Mouse (Mus musculus) layer of hippocampus, adult 8-10 months (tissue): ENCODE data around the gene Nrde2. TPM values are rescaled to one million over a fixed set of nuclear protein-coding genes. Genes with fewer than 3 reads are reported as not detected.
A peak's percentile ranks its signal among the peaks of the same experiment; 100 is the strongest.

Source experiments
- DNase-seq, 2 experiments: peaks; one replicate each; pipeline ENCODE4 v3.0.0; 2022; ENCODE audit warnings: low spot score in 2 of 2
- total RNA-seq, 4 experiments: library from RNA; stranded (reverse); gene quantifications; 2 replicates each; pipeline ENCODE4 v1.2.4; 2022

The Nrde2 gene
- total RNA-seq, 4 experiments from 2014 or later, result 16.5 to 21.9 (median 18.1) TPM

DNA sequence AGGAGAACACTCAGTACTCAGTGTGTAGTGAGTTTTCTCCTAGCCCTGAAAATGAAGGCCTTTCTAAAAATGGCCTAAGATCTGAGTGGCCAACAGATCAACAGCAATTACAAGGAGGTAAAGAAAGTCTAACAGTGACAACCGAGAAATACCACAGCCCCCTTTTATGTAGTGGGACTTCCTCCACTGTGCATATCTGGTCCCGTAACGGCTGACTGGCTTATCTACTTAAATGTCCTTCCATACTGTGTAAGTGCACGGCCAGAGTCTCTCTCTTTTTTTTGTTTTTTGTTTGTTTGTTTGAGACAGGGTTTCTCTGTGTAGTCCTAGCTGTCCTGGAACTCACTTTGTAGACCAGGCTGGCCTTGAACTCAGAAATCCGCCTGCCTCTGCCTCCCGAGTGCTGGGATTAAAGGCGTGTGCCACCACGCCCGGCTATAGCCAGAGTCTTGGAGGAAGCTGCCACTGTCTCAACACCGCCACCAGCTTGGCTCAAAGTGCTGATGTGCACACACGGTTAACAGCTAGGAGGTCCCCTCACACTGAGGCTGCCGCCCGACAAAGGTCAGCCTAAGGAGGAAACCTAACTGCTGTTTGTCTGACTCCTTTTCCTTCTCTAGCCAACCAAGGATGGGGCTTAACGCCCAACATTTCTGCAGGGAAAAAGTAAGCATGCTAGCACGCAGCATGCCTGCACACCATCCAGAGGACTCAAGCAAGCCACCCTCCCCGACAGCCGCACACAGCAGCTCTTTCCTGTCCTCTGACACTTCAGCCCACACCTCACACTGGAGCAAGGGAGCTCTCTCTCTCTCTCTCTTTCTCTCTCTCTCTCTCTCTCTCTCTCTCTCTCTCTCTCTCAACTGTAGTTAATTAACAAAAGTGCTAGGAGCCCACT, 32.2 kb downstream of the Nrde2 start:
- no peak for DNase-seq

DNA sequence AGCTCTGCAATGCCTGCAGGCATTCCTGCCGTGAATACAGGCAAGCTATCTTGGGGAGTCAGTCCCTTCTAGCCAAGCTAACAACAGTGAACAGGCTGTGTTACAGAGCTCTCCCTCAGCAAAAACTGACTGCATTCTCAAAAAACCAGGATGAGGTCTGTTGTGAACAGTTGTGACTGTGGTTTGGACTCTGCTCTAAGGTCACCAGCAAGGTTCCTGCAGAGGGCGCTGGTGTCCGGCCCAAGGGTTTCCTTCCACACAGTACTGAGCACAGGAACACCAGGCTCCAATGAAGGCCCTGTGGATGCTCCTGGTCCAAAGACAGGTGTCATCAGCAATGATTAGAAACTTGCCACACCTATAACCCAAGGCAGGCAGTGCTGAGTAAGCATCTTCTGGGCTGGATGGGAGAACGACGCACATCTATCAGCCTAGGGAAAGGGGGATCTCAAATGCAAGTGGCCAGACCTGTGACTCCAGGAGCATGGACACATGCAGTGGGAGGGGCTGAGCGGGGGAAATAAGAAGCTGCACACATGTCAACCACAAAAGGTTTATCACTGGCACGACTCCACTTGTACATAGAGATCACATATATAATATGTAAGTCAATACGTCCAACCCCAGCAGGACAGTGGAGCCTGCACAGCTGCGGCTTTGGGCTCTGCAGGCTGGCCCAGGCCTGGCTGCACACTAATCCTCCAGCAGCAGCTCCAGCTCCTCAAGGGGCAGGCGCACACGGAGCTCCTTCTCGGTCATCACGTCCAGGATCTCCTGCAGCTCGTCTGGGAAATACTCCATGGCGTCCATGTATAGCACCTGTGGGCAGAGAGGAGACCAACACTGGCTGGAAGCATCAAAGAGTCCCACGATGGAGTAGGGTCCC, 34.3 kb downstream of the Nrde2 start:
- no peak for DNase-seq

DNA sequence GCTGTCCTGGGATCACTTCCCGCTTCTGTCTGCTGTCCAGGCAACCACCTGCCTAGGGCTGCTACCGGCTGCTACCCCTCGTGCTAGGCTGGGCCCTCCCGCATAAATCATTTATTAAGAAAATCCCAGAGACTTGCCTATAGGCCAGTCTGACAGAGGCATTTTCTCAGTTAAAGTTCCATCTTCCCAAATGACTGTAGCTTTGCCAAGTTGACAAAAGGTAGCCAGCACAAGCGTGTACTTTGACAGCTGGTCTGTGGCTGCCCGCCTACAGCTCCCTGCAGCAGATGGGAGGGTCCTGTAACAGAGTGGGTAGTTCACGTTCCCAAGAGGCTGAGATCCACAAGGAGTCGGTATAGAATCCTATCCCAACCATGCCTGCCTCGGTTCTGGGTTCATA, 36.0 kb downstream of the Nrde2 start:
- peak; percentile 78 to 82 for DNase-seq

DNA sequence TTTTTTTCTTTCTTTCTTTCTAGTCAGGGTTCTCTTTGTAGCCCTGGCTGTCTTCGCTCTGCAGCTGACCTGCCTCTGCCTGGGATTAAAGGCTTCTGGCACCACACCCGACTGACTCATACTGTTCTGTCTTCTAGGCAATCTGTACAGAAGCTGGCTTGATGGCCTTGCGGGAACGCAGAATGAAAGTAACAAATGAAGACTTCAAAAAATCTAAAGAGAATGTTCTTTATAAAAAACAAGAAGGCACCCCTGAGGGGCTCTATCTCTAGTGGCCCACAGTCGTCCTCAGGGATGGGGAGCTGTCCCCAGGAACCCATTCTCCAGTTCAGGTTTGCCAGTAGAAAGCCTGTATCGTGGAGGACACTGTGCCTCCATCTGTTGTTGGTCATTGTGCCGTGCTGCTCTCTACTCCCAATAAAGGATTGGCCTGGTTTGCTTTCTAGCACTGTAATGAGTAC, 36.5 kb downstream of the Nrde2 start:
- DNase-seq, result no peak

DNA sequence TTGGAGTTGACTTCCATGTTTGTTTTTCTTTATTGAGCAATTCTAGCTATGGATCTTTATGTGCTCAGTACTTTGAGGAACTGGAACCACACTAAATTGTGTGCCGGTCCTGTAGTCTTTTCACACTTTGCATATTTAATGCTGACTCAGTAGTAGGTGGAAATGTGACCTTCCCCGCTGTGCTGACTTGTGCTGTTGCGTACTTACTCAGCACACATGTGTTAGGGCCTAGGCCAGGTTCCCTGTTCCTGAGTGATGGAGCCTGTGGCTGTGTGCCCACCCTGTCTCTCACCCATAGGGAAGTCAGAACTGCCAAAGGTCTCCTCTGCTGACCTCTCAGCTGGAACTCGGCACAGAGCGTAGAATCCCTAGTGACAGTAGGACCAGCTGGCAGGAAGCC, 43.5 kb downstream of the Nrde2 start:
- no peak for DNase-seq

DNA sequence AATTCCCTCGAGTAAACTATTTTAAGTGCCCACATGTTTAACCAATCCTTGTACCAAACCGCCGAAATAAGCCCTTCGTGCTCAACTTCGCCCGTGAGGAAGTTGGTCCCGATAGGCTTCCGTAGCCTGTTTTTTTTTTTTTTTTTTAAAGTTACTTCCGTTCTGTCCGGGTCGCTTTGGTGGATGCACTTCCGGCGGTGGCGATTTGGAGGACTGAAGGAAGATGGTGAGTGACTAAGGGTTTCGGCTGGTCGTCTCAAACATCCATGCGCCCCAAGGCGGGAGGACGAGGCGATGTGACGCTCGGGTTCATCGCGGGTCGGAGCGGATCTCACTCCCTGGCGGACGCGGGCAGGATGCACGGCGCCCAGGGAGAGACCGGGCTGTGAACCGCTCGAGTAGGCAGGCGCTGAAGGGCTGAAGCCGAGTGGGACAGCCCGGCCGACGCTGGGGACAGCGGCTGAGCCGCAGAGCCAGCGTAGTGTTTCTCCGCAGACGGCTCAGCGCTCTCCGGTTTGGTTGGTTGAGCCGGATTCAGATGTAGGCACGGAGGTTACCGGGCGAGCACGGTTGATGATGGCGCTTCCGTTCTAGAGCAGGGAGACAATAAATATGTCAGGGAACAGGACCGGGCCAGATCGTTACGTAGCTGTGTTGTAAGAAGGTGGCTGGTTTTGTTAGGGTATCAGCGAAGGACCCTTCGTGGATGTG, 49.3 kb downstream of the Nrde2 start, which contains the start of gene Psmc1:
Gene Psmc1 (plus strand): TSS at position 169 of the 711 bp plus-strand sequence.
- DNase-seq, result peak; percentile 76 to 79

DNA sequence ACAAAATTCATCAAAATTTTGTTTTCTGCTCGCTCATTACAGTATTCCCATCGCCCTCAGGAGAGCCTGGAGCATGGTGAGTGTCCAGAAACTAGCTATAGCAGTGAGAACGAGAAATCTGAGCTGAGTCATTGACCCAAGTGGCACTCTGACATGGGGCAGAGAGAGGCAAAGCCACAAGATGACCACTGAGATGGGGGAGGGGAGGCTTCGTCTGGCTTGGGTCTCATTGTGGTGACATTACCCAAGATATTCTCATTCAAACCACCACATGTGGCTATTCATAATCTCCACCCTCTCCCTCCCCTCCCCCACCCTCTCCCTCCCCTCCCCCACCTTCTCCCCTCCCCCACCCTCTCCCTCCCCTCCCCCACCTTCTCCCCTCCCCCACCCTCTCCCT, 52.0 kb downstream of the Nrde2 start:
- DNase-seq, result no peak

DNA sequence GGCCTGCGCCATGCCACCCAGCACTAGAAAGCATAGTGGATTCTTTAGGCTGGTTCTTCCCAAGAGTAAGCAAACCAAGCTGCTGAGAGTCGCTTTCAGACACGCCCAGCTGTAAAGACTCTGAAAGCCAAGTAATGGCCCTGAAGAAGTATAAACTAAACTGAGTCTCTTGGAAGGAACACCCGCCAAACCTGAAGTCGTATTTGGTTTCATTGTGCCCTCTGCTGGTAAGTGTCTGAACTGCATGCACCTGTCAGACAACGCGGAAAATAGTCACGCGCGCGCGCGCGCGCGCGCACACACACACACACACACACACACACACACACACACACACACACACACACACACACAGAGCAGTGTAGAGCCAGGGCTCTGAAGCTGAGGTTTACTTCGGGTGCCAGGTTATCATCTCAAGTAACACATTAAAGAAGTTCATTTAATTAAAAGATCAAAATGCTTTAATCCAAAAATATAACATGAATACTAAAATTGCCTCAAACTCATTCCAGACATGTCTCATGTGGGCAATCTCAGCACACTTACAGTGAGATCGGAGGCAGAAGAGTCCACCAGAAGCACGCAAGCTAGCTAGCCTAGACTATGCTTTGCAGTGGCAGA, 53.1 kb downstream of the Nrde2 start:
- peak in 1 of 2 experiments; percentile 77 for DNase-seq

DNA sequence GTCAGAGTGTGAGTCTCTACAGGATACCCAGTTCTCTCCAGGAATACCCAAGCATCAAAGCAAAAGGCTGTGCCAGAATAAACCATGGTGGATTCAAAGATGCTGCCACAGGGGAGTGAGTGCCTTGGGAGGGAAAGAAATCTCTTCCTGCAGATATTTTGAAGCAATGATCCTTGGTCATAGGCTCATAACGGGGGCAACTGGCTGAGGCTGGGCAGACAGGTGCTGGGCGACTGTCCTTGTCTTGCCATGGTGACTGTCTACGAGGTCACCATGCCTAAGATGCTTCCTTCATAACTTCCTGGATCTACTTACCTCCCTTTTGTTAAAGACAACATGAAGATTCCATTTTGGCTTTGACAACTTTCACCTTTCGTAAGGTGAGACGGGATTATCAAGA, 54.9 kb downstream of the Nrde2 start:
- DNase-seq, result no peak

DNA sequence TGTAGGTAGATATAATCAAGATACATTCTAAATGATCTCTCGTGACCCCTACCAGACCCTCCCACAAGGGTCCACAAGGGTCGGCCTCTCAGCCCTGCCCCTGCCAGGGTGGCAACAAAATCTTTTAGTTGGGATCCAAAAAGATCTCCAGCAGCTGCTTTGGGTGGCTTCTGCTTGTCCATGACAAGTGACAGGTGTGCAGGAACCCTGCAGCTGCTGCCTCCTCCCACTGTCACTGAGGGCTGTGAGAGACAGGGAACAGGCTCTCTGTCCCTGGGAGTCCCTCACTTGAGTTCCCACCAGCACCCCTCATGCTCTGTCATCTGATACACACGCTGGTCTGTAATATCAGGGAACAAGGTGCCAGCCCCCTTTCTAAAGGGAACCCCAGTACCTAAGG, 57.8 kb downstream of the Nrde2 start:
- no peak for DNase-seq

DNA sequence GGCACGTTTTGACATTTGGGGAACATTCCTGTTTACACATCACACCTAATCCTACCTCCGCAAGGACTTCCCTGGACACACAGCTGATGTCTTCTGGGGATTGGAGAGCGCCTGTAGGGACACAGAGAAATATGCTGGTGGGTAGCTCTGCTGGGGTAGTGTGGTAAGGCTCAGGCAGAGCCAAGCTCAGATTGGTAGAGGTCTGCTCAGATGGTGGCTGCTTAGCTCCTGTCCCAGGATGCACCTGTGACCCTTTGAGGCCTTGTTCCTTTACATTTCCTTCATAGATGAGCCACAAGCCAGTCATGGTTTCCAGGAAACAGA, 58.8 kb downstream of the Nrde2 start:
- no peak for DNase-seq

DNA sequence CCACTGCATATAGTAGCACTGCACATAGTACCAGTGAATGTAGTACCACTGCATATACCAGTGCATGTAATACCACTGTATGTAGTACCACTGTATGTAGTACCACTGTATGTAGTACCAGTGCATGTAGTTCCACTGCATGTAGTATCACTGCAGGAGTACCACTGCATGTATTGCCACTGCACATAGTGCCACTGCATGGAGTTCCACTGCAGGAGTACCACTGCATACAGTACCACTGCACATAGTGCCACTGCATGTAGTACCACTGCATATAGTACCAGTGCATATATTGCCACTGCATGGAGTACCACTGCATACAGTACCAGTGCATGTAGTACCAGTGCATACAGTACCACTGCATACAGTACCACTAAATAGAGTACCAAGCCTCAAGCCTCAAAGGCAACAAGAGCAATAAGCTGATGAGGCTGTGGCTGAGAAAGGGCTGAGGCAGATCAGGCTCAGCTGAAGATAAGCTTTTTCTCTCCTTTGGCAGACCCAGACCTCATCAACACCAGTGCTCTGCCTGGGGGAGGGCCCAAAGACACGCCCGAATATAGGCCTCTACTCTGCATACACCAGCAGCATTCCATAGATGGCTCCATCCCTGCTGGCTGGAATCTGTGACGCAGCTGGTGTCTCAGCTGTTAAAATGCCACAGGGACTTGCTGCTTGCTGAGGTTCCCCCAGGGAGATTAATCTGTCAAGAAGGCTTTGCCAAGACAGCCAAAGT, 59.3 kb downstream of the Nrde2 start:
- DNase-seq, result peak; percentile 61 to 67

DNA sequence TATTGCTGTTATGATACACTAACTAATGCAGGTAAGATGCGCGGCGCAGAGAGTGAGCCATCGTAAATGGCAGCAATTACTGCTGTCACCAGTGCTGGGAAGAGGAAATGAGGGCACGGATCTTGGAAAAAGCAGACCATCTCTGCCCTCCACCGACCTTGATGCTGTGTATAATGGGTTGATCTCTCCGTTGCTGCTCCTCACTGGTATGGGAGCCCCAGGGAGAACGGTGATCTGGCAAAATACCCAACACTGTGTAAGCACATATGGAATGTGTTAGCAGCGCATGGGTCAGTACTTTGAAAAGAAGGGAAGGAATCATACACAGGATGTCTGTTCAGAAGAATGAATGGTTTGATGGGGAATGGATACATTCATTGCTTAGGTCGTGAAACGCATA, 66.4 kb downstream of the Nrde2 start:
- DNase-seq, result no peak

DNA sequence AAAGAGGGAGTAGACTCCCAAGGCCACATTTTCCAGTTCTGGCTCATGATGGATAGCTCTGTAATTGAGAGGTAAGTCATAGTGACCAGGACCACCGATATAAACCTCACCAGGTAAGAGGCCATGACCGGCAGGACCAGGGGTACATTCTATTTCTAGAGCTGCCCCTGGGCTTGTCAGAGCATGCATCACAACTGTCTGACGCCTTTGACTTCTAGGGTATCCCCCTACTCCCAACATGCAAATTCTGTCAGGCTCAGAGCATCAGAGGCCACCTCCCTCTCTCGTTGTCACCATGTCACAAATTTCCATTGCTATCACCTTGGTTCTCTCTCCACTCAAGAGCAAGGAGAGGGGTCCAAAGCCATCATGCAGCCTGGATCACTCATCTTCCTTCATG, 68.7 kb downstream of the Nrde2 start:
- DNase-seq, result no peak

DNA sequence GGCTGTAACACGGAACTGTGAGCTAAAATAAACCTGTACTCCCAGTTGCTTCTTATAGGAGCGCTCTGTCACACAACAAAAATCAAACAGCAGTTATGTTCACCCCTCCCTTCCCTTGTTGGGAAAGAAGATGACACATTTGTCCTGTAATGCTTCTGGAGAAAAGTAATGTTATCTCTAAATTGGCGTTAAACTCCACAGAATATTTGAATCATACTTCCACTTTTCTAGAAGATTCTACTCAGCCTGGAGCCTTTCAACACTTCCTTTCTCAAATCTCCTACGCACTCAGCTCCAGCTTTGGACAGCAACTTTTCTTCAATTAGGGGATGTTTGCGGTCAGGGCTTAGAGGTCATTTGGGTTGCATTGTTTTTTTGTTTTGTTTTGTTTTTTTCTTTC, 70.2 kb downstream of the Nrde2 start:
- no peak for DNase-seq

DNA sequence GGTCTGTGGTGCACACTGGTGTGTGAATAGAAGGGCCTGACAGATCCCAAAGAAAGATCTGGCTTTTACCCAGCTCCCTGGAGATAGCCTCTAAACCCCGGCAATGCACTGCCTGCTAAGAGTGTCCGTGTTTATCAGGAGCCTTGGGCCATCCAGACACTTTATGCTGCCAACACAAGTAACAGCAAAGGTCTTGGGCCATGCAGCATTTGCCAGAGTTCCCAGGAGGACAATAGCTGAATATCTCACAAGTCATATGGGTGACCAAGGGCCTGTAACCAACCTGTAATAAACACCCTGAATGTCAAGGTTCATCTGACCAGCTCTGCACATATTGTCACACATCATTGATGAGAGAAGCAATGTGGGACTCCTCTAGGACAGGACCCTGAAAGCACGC, 71.4 kb downstream of the Nrde2 start:
- DNase-seq, result no peak

DNA sequence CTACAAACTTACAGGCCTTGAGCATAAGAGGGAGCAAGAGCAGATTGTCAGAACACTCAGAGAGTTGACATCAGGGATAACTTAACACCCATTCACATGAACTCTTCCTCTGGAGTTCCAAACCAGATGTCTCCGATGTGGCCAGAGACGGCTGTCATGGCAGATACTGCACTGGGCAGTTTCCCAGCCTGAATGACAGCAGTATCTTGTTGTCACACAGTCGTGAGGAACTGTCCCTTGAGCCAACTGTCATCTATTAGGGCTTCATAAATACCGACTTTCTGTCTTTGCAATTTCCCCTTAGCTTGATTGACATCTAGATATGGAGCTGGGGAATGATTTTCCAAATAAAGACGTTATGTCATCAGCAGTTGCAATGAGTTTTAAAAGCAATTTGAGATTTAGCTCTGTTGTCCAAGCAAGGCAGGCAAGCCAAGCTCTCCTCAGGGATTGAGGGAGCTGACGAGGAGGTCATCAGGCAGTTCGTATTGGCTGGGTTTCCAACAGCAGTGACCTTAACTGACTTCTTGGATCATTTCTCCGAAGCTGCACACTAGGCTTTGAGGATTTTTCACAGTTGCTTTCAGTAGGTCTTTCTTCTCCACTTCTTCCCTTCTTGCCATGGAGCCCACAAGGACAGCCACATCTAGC, 79.7 kb downstream of the Nrde2 start:
- DNase-seq, result no peak

DNA sequence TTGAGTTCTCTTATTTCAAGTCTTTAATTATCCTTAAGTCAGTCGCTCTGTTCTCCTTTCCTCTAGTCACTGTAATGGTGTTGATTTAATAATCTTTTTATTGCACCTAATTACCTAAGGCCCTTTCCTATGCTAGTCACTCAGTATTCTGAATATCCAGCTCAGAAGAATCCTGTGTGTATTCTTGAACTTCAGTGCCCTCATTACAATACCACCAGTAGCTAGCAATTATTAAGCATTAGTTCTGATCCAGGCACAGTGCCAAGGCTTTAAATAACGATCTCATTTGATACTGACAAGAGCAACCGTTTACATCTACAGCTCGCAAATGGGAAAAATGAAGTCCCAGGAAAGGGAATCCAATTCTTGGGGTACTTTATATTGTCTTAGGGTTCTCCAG, 83.7 kb downstream of the Nrde2 start:
- no peak for DNase-seq
